Mouse (Mus musculus) kidney, postnatal 0 days (tissue): ENCODE results near the gene Sox5. TPM values are rescaled to one million over a fixed set of nuclear protein-coding genes. Genes with fewer than 3 reads are reported as not detected.

Experiments used
- ATAC-seq: fragments of 200-750 bp; cut with Nextera tagmentation; replicated peaks from 2 replicates; pipeline ENCODE4 v1.8.0; 2017; ENCODE audit warnings: low read depth, moderate number of reproducible peaks, moderate TSS enrichment, moderate library complexity; ENCODE audit not compliant: low FRiP score
- DNase-seq: peaks from one replicate; pipeline ENCODE4 v3.0.0-alpha.2; 2016; ENCODE audit warnings: low spot score
- H3K27ac ChIP-seq: fragments of 300-500 bp; sonication (generic); 2 replicates; pipeline ENCODE4 v1.5.1; 2014; ENCODE audit warnings: mild to moderate bottlenecking
- H3K27me3 ChIP-seq: fragments of 300-500 bp; sonication (generic); 2 replicates; pipeline ENCODE4 v1.6.1; 2014; ENCODE audit warnings: low read length, mixed read lengths; ENCODE audit not compliant: insufficient read depth
- H3K36me3 ChIP-seq: fragments of 300-500 bp; sonication (generic); 2 replicates; pipeline ENCODE4 v1.6.1; 2014; ENCODE audit warnings: low read length, mixed read lengths; ENCODE audit not compliant: insufficient read depth
- H3K4me1 ChIP-seq: fragments of 300-500 bp; sonication (generic); replicated peaks from 2 replicates; pipeline ENCODE4 v1.6.1; 2014; ENCODE audit warnings: antibody characterized with exemption, low read length, mixed read lengths; ENCODE audit not compliant: insufficient read depth
- H3K4me2 ChIP-seq: fragments of 300-500 bp; sonication (generic); 2 replicates; pipeline ENCODE4 v1.6.1; 2014; ENCODE audit warnings: mild to moderate bottlenecking, low read length, moderate library complexity, mixed read lengths
- H3K4me3 ChIP-seq: fragments of 300-500 bp; sonication (generic); replicated peaks from 2 replicates; pipeline ENCODE4 v1.5.1; 2014; ENCODE audit warnings: low read depth, low read length
- H3K9ac ChIP-seq: fragments of 300-500 bp; sonication (generic); 2 replicates; pipeline ENCODE4 v1.6.1; 2014; ENCODE audit warnings: low read depth, low read length
- H3K9me3 ChIP-seq: fragments of 300-500 bp; sonication (generic); replicated peaks from 2 replicates; pipeline ENCODE4 v1.6.1; 2016; ENCODE audit warnings: low read length, inconsistent platforms, mixed read lengths
- CTCF ChIP-seq: IDR thresholded peaks from 2 replicates; pipeline ENCODE4 v1.5.1; 2016; ENCODE audit warnings: antibody characterized with exemption, low read depth, mild to moderate bottlenecking, moderate library complexity
- WGBS: fragments of 180-500 bp; shearing (Covaris S2); extraction: QIAGEN DNeasy Blood & Tissue Kit; methylation state at CpG from one replicate; pipeline ENCODE4 v1.1.7; 2014; 5-methylcytosine and 5-hydroxymethylcytosine counted together
- polyA plus RNA-seq: library from polyadenylated mRNA; unstranded; fragments of >200 nt; fragmentation: Nextera tagmentation; extraction: Ambion mirVana; gene quantifications from 2 replicates; pipeline ENCODE4 v1.2.1, GENCODE M21; 2015

Sox5 gene
- polyA plus RNA-seq, 1 experiment from 2014 or later: 6.1 TPM

- Histone ChIP-seq H3K9me3 (no peaks in the 10 kb centered on the region), H3K4me2 (no peak overlapping the region), H3K9ac (no peak overlapping the region), H3K27ac (no peak overlapping the region), H3K36me3 (no peaks in the 10 kb centered on the region), H3K4me1 (no peaks in the 10 kb centered on the region), H3K4me3 (no peak overlapping the region), H3K27me3 (no peaks in the 10 kb centered on the region)
- TF ChIP-seq CTCF: no peak
- ATAC-seq (no peak), DNase-seq (no peak)
- 93% methylated on average over 6 of the region's 6 CpGs for WGBS
Observed at GRCm38 (mm10) chr6:144103612-144104011, 678.2 kb downstream of the Sox5 start.

GRCm38 (mm10) chr6:144100852-144101251 is 680.9 kb downstream of the Sox5 start:
- H3K9ac ChIP-seq: no peak overlapping the region
- no peaks in the 10 kb centered on the region for H3K27me3 ChIP-seq
- H3K4me1 ChIP-seq: peaks cover 3% of the 10 kb centered on the region; the same call in 1 of the 2 replicates
- no peak overlapping the region for H3K4me3 ChIP-seq
- DNase-seq: no peak
- no peak for TF ChIP-seq CTCF
- ATAC-seq: no peak
- H3K36me3 ChIP-seq: no peaks in the 10 kb centered on the region
- WGBS: 77% methylated on average over 1 of the region's 1 CpGs
- H3K27ac ChIP-seq: no peak overlapping the region
- H3K9me3 ChIP-seq: no peaks in the 10 kb centered on the region
- no peak overlapping the region for H3K4me2 ChIP-seq

GRCm38 (mm10) chr6:144098119-144098518 is 683.7 kb downstream of the Sox5 start:
- no peak for TF ChIP-seq CTCF
- no peak overlapping the region for H3K4me3 ChIP-seq
- H3K36me3 ChIP-seq: no peaks in the 10 kb centered on the region
- DNase-seq (peak; percentile 64), ATAC-seq (no peak)
- H3K4me1 ChIP-seq: peaks cover 3% of the 10 kb centered on the region; the same call in 1 of the 2 replicates
- H3K27ac ChIP-seq: no peak overlapping the region
- H3K4me2 ChIP-seq: no peak overlapping the region; the same call in 1 of the 2 replicates
- 17% methylated on average over 9 of the region's 9 CpGs for WGBS
- no peak overlapping the region for H3K9ac ChIP-seq
- H3K27me3 ChIP-seq: no peaks in the 10 kb centered on the region
- no peaks in the 10 kb centered on the region for H3K9me3 ChIP-seq

- no peaks in the 10 kb centered on the region for H3K27me3 ChIP-seq
- WGBS: 84% methylated on average over 3 of the region's 3 CpGs
- no peak for TF ChIP-seq CTCF
- no peaks in the 10 kb centered on the region for H3K9me3 ChIP-seq
- no peaks in the 10 kb centered on the region for H3K36me3 ChIP-seq
- no peak overlapping the region for H3K27ac ChIP-seq
- H3K4me2 ChIP-seq: no peak overlapping the region
- H3K9ac ChIP-seq: no peak overlapping the region
- no peak overlapping the region for H3K4me3 ChIP-seq
- ATAC-seq (no peak), DNase-seq (no peak)
- no peaks in the 10 kb centered on the region for H3K4me1 ChIP-seq
Observed at GRCm38 (mm10) chr6:144088256-144088655, 693.5 kb downstream of the Sox5 start.

GRCm38 (mm10) chr6:144086096-144086810 is 695.5 kb downstream of the Sox5 start:
- Histone ChIP-seq H3K9ac (no peak overlapping the region), H3K36me3 (no peaks in the 10 kb centered on the region), H3K27me3 (no peaks in the 10 kb centered on the region), H3K9me3 (no peaks in the 10 kb centered on the region), H3K4me3 (no peak overlapping the region), H3K27ac (no peak overlapping the region), H3K4me1 (no peaks in the 10 kb centered on the region), H3K4me2 (no peak overlapping the region)
- no peak for TF ChIP-seq CTCF
- 59% methylated on average over 1 of the region's 1 CpGs for WGBS
- DNase-seq (no peak), ATAC-seq (no peak)

- Histone ChIP-seq H3K27me3 (no peaks in the 10 kb centered on the region), H3K4me3 (no peak overlapping the region), H3K36me3 (no peaks in the 10 kb centered on the region), H3K4me2 (no peak overlapping the region), H3K9me3 (no peaks in the 10 kb centered on the region), H3K4me1 (no peaks in the 10 kb centered on the region), H3K9ac (no peak overlapping the region), H3K27ac (no peak overlapping the region)
- no peak for ATAC-seq
- WGBS: 95% methylated on average over 9 of the region's 9 CpGs
- no peak for TF ChIP-seq CTCF
- DNase-seq: no peak
Observed at GRCm38 (mm10) chr6:144082297-144082696, 699.5 kb downstream of the Sox5 start.
